Mouse (Mus musculus): ENCODE results near the gene Fam57b. TPM values are rescaled to one million over a fixed set of nuclear protein-coding genes. Genes with fewer than 3 reads are reported as not detected.

Gene Fam57b
- total RNA-seq, 1 experiment, result 1.9 TPM

DNA sequence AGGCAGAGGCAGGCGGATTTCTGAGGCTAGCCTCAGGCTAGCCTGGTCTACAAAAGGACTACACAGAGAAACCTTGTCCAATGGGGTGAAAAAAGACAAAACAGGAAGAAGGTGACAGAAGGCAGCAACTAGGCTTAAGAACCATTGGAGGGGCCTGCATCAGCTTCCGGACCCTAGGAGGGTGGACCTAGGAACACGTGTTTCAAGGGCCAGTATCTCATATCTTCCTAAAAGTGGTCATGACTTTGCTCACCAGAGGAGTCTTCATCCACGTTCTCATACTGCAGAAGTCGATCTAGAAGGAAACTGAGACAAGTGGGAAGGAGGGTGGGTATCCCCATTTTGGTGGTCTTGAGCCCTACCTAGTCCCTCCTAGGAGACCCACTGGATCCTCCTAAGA lies 63.5 kb downstream of the Fam57b start:
- in situ Hi-C loops (cut with MboI; ENCODE audit: low sequenced_read_pairs in 2 of 2, unreplicated experiment in 2 of 2), result no loop called here

DNA sequence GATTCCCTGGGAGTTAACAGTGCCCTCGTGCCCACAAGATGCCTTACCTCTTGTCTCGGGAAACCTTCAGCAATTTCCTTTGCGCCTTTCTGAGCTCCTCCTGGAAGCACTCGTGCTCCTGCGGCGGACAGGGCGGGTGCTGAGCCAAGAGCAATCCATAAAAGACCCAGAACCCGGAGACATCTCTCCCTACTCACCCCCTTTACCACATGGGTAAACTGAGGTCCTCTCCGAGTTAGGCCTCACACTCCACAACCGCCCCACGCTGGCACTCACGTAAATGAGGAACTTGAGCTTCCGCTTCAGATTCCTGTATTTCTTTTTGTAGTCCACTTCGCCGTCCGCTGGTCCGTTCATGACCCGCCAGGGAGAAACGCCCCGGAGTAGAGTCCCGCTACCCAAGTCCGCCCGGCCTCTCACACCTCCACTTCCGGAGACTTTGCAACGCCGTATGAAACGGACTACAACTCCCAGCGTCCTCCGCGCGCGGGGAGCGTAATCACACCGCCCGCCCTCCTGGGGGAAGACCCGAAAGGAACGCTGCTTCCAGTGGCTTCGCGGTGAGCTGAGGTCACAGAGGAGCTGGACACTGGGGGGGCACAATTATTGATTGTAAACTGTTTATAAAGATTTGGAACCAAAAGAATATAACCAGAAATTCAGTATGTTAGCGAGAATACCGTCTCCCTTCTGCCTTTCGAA lies 64.1 kb downstream of the Fam57b start, which contains the start of gene Hirip3:
Gene Hirip3 (plus strand): TSS at position 544 of the 702 bp plus-strand sequence.
- in situ Hi-C loops (cut with MboI; ENCODE audit: low sequenced_read_pairs in 2 of 2, unreplicated experiment in 2 of 2), result no loop called here
- no peaks in the 10 kb centered on the region for H3K9me3 ChIP-seq (ENCODE audit: control insufficient read depth, insufficient read depth, low read depth, low read length)
- TF ChIP-seq CHD2 (IDR thresholded peaks at IDR 0.05; ENCODE audit: low read depth, low read length) (peak; percentile 33; the same call in 1 of the 2 replicates), MAFK (IDR thresholded peaks at IDR 0.05; ENCODE audit: insufficient read depth, low read depth, low read length) (no peak), HCFC1 (IDR thresholded peaks at IDR 0.05; ENCODE audit: borderline replicate concordance, insufficient read depth, low read length) (peak; percentile 93)
- H3K4me1 ChIP-seq (ENCODE audit: control insufficient read depth in 2 of 2, insufficient read depth in 2 of 2, low read length in 2 of 2, poor library complexity in 1 of 2), result peaks cover 0 to 20% of the 10 kb centered on the region in 2 experiments; a peak in 3 of 4 replicates
- peak; percentile 87 for DNase-seq (ENCODE audit: low read depth, low spot score)
- peak within 1 kb of the TSS; percentile 84 for H3K27ac ChIP-seq (ENCODE audit: insufficient read depth, low read depth, low read length, poor library complexity, severe bottlenecking)
- peaks cover 54% of the 10 kb centered on the region for H3K36me3 ChIP-seq (ENCODE audit: control insufficient read depth, insufficient read depth, low read length, poor library complexity, severe bottlenecking)
- peak within 1 kb of the TSS; percentile 87 for H3K9ac ChIP-seq (ENCODE audit: insufficient read depth, low read depth, low read length, poor library complexity, severe bottlenecking)
- peak within 1 kb of the TSS; percentile 77 to 86 for H3K4me3 ChIP-seq (ENCODE audit: insufficient read depth in 1 of 2, low read depth in 1 of 2, low read length in 2 of 2, poor library complexity in 1 of 2, severe bottlenecking in 1 of 2)

More for the DNA sequence above, 63.5 kb downstream of the Fam57b start:
- TF ChIP-seq ZC3H11A (IDR thresholded peaks at IDR 0.05; ENCODE audit: borderline replicate concordance, low read depth, low read length) (no peak), ZNF384 (IDR thresholded peaks at IDR 0.05; ENCODE audit: low read depth, low read length) (no peak), CHD2 (IDR thresholded peaks at IDR 0.05; ENCODE audit: low read depth, low read length) (no peak), HCFC1 (IDR thresholded peaks at IDR 0.05; ENCODE audit: borderline replicate concordance, insufficient read depth, low read length) (no peak), MAFK (IDR thresholded peaks at IDR 0.05; ENCODE audit: insufficient read depth, low read depth, low read length) (no peak)
- no peaks in the 10 kb centered on the region for H3K9me3 ChIP-seq (ENCODE audit: control insufficient read depth, insufficient read depth, low read depth, low read length)
- H3K4me3 ChIP-seq (ENCODE audit: insufficient read depth in 1 of 2, low read depth in 1 of 2, low read length in 2 of 2, poor library complexity in 1 of 2, severe bottlenecking in 1 of 2), result peak overlapping the region; percentile 77 to 86
- H3K4me1 ChIP-seq (ENCODE audit: control insufficient read depth in 2 of 2, insufficient read depth in 2 of 2, low read length in 2 of 2, poor library complexity in 1 of 2), result peaks cover 0 to 19% of the 10 kb centered on the region in 2 experiments
- peak overlapping the region; percentile 15; the same call in 1 of the 2 replicates for H3K27ac ChIP-seq (ENCODE audit: insufficient read depth, low read depth, low read length, poor library complexity, severe bottlenecking)
- H3K9ac ChIP-seq (ENCODE audit: insufficient read depth, low read depth, low read length, poor library complexity, severe bottlenecking), result peak overlapping the region; percentile 87
- peaks cover 54% of the 10 kb centered on the region for H3K36me3 ChIP-seq (ENCODE audit: control insufficient read depth, insufficient read depth, low read length, poor library complexity, severe bottlenecking)
- no peak for DNase-seq (ENCODE audit: low read depth, low spot score)

GRCm38 (mm10) chr7:126862147-126862784 lies 64.8 kb downstream of the Fam57b start, which contains the start of gene Ino80e:
Gene Ino80e (minus strand): TSS chr7:126862377.
- peak; percentile 96 for DNase-seq (ENCODE audit: low read depth, low spot score)
- H3K27ac ChIP-seq (ENCODE audit: insufficient read depth, low read depth, low read length, poor library complexity, severe bottlenecking), result peak within 1 kb of the TSS; percentile 84
- H3K36me3 ChIP-seq (ENCODE audit: control insufficient read depth, insufficient read depth, low read length, poor library complexity, severe bottlenecking), result peaks cover 55% of the 10 kb centered on the region
- H3K9ac ChIP-seq (ENCODE audit: insufficient read depth, low read depth, low read length, poor library complexity, severe bottlenecking), result peak within 1 kb of the TSS; percentile 87
- TF ChIP-seq ZNF384 (IDR thresholded peaks at IDR 0.05; ENCODE audit: low read depth, low read length), result 0 out of 2 replicates have a peak, but pooled peaks have one; percentile 24
- TF ChIP-seq HCFC1 (IDR thresholded peaks at IDR 0.05; ENCODE audit: borderline replicate concordance, insufficient read depth, low read length), result no peak
- TF ChIP-seq CHD2 (IDR thresholded peaks at IDR 0.05; ENCODE audit: low read depth, low read length), result no peak
- peaks cover 0 to 16% of the 10 kb centered on the region in 2 experiments; a peak in 3 of 4 replicates for H3K4me1 ChIP-seq (ENCODE audit: control insufficient read depth in 2 of 2, insufficient read depth in 2 of 2, low read length in 2 of 2, poor library complexity in 1 of 2)
- peak within 1 kb of the TSS; percentile 77 to 86 for H3K4me3 ChIP-seq (ENCODE audit: insufficient read depth in 1 of 2, low read depth in 1 of 2, low read length in 2 of 2, poor library complexity in 1 of 2, severe bottlenecking in 1 of 2)
- H3K9me3 ChIP-seq (ENCODE audit: control insufficient read depth, insufficient read depth, low read depth, low read length), result no peaks in the 10 kb centered on the region
- in situ Hi-C loops (cut with MboI; ENCODE audit: low sequenced_read_pairs in 2 of 2, unreplicated experiment in 2 of 2), result no loop called here

- peak overlapping the region; percentile 87; the same call in 1 of the 2 replicates for H3K9ac ChIP-seq (ENCODE audit: insufficient read depth, low read depth, low read length, poor library complexity, severe bottlenecking)
- in situ Hi-C loops (cut with MboI; ENCODE audit: low sequenced_read_pairs in 2 of 2, unreplicated experiment in 2 of 2), result no loop called here
- TF ChIP-seq CHD2 (IDR thresholded peaks at IDR 0.05; ENCODE audit: low read depth, low read length) (no peak), ZC3H11A (IDR thresholded peaks at IDR 0.05; ENCODE audit: borderline replicate concordance, low read depth, low read length) (no peak), HCFC1 (IDR thresholded peaks at IDR 0.05; ENCODE audit: borderline replicate concordance, insufficient read depth, low read length) (no peak), ZNF384 (IDR thresholded peaks at IDR 0.05; ENCODE audit: low read depth, low read length) (no peak), MAFK (IDR thresholded peaks at IDR 0.05; ENCODE audit: insufficient read depth, low read depth, low read length) (no peak)
- peaks cover 0 to 10% of the 10 kb centered on the region in 2 experiments; a peak in 1 of 4 replicates for H3K4me1 ChIP-seq (ENCODE audit: control insufficient read depth in 2 of 2, insufficient read depth in 2 of 2, low read length in 2 of 2, poor library complexity in 1 of 2)
- H3K27ac ChIP-seq (ENCODE audit: insufficient read depth, low read depth, low read length, poor library complexity, severe bottlenecking), result no peak overlapping the region
- no peak for DNase-seq (ENCODE audit: low read depth, low spot score)
- H3K36me3 ChIP-seq (ENCODE audit: control insufficient read depth, insufficient read depth, low read length, poor library complexity, severe bottlenecking), result peaks cover 45% of the 10 kb centered on the region
- H3K4me3 ChIP-seq (ENCODE audit: insufficient read depth in 1 of 2, low read depth in 1 of 2, low read length in 2 of 2, poor library complexity in 1 of 2, severe bottlenecking in 1 of 2), result peak overlapping the region in 1 of 2 experiments; percentile 77; a peak in 1 of 4 replicates
- H3K9me3 ChIP-seq (ENCODE audit: control insufficient read depth, insufficient read depth, low read depth, low read length), result no peaks in the 10 kb centered on the region
These were observed 66.3 kb downstream of the Fam57b start for GRCm38 (mm10) chr7:126863791-126864190.

All from ES-E14 (cell line).